Mouse (Mus musculus) right cerebral cortex, postnatal 14 days (tissue): ENCODE measurements around the gene Gm12886.

Experiments used
- DNase-seq: peaks from one replicate; pipeline ENCODE4 v3.0.0; 2022

Gm12886 gene

GRCm38 (mm10) chr4:121422999-121423398, at the start of gene Gm12886:
Gene Gm12886 (minus strand): TSS chr4:121423099.
- DNase-seq = no peak
